Mouse (Mus musculus) liver, embryonic 13.5 days (tissue): Measurements from ENCODE around the gene Plcxd2. TPM values are rescaled to one million over a fixed set of nuclear protein-coding genes. Genes with fewer than 3 reads are reported as not detected.

Experiments used
- polyA plus RNA-seq: library from polyadenylated mRNA; unstranded; fragments of >200 nt; fragmentation: Nextera tagmentation; extraction: Ambion mirVana; gene quantifications from 2 replicates; pipeline ENCODE4 v1.2.1, GENCODE M21; 2015

Gene Plcxd2
- polyA plus RNA-seq, 1 experiment from 2014 or later: 2.2 TPM

Other genes with a start within 250 kb of the Plcxd2 start
- gene Phldb2, start 56.6 kb downstream of the Plcxd2 start, polyA plus RNA-seq: 12.9 and 14.1 TPM in 2 replicates
- gene Cd96, start 110.0 kb upstream of the Plcxd2 start, polyA plus RNA-seq: 0.08 TPM in 1 of 2 replicates, not detected in the other
- 2.5 and 3.4 TPM in 2 replicates for gene Gm4737, start 144.9 kb upstream of the Plcxd2 start, polyA plus RNA-seq